Mouse (Mus musculus) frontal cortex, postnatal 36 days (tissue): ENCODE results near the gene Ctnna2.
A peak's percentile ranks its signal among the peaks of the same experiment; 100 is the strongest.

ENCODE experiments used
- DNase-seq, 2 experiments: peaks; one replicate each; pipeline ENCODE4 v3.0.0; 2022; ENCODE audit warnings: low spot score in 2 of 2

Ctnna2 gene

DNA sequence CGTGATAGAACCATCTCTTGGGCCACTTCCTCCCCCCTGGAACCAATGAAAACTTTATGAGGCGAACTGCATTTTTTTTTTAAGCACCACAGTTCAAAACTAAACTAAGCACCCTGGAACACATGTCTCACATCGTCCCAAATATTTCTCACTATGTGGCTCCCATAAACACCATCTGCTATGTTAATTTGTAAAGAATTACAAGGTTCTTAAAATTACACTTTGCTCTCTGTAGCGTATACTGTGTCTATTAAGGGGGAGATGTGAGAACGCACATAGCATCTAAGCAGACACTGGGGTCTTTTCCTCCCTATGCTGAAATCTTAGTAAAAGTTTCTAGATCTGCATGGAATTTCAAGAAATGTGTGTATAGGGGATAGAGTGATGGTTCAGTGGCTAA, 822.5 kb downstream of the Ctnna2 start:
- DNase-seq: no peak

GRCm38 (mm10) chr6:77139306-77139920, 840.1 kb downstream of the Ctnna2 start:
- DNase-seq: peak in 1 of 2 experiments; percentile 20

DNA sequence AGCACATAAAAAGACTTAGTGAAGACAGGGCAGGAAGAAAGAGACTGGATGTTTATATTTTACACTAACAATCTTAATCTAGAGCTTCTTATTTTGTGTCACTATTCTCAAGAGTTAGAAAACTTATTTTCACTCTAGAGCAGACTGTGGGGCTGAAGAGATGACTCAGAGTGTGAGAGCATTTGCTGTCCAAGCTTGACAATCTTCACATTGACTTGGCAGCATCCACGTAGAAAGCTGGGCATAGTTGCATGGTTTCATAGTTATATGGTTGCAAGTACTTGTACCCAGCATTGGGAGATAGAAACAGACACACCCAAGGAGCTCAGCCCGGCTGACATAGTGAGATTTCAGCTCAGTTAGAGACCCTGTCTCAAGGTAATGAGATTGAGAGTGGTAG, 858.6 kb downstream of the Ctnna2 start:
- DNase-seq: peak; percentile 17 to 31

DNA sequence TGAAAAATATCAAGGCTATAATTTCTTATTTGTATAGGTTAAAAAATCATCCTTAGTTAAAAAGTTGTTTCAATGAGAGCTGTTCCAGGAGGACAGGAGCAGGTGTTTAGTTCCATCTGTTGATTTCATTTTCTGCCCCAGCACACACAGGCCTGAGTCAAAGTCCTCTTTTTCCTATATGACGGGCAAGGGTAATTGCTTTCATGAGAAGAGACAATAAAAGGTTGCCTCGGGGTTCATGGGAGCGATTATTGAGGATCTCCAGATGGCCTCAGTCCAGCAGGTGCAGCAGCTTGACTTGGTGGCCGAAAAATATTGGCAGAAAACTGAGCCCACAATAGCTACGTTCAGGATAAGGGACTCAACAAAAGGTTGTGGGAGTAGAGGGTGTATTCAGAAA, 859.0 kb downstream of the Ctnna2 start:
- DNase-seq: no peak

DNA sequence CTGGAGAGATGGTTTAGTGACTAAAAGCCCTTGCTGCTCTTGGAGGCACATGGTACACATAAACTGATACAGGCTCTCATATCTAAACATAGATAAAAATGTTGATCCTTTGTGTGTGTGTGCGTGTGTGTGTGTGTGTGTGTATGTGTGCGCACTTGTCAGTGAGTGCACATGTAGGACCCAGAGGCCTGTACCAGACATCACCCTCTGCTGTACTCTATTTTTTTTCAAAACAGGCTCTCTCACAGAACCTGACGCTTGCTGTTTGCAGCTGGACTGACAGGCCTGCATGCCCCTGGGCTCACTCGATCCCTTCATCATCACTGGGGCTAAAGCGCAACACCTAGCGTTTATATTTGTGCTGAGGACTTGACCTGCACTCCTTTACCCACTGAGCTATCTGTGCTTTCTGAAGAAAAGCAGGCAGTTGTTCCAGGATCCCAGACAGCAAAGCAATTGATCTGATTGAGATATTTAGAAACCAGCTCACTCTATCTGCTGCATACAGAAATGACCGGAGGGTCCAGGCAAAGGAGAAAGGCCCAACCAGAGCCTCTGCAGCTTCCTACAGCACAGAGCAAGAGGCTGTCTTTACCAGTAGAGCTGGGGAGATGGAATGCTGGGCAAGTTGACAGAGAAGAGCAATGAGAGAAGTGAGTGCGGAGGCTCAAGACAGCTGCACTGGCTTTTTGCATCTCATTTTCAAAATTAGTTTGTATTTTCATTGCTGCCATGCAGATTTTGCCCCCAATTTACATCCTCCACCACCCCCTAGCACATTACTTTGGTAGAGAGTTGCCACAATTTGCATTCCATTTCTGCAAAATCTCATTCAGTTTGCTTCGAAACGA, 870.2 kb downstream of the Ctnna2 start:
- peak in 1 of 2 experiments; percentile 53 for DNase-seq

GRCm38 (mm10) chr6:77101047-77101446, 878.5 kb downstream of the Ctnna2 start:
- DNase-seq: peak in 1 of 2 experiments; percentile 14

DNA sequence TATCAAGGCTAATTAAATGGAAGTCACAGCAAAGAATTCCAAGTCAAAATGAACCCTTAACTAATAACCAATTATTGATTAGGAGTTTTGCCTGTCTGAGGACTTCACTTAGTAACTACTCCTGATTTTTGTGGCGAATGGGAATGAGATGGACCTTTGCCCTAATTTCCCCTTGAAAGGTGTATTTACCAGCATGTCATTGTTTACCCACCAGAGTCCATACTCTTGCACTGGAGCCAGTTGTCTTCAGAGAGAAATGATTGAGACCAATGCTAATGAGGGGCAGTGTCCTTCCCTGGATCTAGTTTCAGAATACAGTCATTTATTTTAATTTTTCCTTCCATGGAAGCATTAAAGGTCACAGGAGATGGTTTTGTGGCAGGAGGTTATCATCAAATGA, 881.0 kb downstream of the Ctnna2 start:
- no peak for DNase-seq

DNA sequence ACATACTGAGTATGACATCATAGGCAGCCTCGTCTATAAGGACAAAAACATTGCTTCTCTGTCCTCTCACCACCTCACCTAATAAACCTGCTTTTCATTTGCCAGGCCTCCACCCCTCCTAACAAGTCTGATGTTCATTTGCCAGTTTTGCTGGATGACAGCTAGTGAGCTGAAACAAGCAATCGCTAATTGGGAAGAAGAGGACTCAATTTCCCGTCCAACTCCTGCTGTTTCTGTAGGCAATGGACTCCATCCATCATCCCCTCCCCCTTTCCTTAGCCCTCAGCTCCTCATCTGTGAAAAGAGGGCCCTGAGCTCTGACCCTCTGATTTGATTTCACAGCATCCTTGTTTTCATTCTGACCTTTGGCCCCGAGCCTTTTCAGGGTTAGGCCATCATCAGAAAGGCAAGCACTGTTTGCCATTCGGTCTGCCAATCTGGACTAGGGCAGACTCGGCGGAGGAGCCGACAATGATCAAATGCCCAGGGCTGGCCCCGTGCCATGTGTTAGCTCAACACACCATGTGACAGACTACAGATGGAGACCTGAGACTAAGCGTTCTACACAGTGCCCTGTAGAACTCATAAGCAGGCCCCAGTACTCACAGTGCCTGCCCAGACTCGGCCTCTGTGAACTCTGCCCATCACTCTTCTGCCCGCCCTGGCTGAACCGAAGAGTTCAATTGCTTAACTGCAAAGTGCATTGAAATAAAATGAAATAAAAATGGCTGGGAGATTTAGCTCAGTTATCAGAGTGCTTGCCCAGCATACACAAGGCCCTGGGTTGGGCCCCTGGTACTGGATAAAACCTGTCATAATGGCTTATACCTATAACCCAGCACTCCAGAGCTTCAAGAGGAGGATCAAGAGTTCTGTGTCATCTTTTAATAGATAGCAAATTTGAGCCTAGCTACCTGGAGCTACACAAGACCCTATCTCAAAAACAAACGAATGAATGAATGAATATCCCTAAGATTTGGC, 903.8 kb downstream of the Ctnna2 start:
- DNase-seq: peak; percentile 45 to 55

DNA sequence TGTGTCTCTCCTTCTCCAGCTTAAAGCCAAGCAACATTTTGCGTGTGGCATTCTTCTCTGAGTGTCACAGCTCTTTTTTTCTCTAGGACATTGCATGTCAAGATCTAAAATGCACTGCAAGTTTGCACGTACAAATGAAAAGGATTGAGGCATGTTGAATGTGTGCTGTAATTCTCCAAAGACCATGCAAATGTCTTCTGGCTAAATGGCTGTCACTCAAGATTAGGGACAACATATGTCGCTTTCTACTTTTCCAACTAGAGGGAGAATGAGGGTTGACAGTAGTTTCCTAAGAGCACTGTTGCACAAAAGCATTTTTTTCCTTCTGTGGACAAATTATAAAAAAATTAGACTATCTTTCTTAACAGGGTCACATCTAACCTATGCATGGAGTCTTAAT, 909.9 kb downstream of the Ctnna2 start:
- DNase-seq: no peak

DNA sequence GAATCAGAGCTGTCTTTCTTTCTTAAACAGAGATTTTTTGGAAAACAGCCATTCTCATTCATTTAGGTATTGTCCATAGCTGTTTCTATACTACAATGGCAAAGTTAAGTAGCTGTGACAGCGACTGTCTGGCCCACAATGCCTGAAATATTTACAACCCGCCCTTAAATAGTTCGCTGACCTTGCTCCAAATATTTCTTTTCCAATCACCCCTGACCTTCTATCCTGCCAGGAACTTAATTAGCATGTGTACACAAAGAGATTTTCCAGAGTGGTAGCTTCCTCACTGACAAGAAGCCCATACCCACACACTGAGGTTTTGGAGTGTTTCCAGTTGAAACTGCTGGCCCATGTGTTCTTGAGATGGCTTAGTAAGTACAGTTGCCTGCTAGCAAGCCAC, 928.8 kb downstream of the Ctnna2 start:
- no peak for DNase-seq

DNA sequence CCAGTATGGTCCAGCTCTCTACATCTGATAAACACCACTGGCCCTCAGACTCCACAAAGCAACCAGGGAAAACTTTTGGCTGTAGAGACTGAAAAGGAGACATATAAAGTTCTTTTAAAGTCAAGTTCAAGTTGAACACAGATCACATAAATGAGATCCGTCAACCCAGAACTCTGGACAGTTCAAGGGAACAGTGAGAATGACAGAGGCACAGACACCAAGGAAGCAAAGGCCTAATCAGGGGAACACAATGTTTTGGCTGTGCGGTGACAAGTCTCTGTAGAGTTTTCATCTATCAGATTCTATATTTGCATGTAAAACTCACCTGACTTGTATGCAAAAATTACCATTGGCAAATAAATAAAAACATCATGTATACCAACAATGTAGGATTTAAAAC, 929.3 kb downstream of the Ctnna2 start:
- no peak for DNase-seq

DNA sequence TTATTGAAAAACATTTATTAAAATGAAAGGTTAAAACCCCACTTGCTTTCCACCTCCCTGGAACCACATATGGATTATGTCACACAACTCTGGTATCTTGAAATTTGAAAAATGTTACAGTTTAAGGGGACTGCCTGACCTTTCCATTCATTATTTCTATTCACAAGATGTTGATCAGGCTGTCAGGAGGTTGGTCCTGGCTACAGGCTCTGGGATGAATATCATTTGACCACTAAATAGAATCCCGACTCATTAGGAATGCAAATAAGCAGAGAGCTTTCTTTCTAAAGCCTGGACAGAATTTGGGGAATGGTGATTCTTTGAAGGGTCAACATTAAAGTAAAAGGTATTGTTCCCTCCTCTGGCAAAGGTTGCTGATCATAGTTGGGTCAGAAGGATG, 931.9 kb downstream of the Ctnna2 start:
- DNase-seq: no peak

DNA sequence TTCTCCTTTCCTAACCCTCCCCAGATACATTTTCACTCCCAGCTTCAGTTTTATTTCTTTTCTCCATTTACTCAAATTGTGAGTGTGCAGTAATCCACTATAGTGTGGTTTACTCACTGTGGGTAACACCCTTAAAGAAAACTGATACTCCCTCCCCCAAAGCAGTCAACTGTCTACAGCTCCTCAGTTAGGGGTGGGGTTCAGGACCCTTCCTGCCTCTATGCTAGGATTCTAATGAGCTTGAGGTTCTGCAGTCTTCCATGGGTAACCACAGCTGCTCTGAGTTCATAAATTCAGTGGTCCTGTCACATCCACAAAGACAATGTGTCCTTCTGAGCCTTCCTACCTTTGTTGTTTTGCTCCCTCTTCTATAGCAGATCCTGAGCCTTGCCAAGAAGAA, 954.4 kb downstream of the Ctnna2 start:
- DNase-seq: no peak

- DNase-seq: no peak
These were observed 966.3 kb downstream of the Ctnna2 start for GRCm38 (mm10) chr6:77013194-77013593.

DNA sequence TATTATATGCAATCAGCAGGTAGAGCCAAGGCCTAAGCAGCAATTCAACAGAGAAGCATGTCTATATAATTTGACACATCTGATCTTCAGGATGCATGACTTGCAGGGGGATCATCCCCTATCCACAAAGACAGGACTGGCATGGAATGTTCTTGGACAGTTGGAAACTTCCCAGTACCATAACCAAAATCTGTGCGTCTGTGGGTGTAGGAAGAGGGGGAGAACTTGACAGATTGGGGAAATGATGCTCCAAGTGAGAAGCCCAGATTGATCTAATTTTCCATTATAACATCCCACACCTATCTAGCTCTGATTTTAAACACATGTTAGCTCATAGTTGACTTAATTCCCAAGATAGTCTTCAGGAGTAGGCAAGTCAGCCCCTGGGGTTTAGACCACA, 968.5 kb downstream of the Ctnna2 start:
- DNase-seq: no peak

DNA sequence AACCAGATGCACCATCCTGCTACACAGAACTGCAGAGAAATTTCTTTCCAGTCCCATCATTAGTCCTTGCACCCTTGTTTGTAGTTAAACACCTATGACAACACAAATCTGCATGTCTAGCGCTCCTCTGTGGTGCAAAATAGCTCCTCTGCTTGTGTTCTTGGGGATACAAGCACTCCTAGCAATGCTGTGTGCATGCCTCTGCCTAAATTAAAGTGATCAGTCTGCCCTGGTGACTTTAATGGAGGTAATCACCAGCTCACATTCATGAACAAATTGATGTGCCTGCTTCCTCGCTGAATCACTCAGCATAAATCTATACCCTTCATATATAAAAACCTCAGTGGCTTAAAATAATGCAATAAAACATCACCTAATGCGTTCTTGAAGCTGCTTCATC, 987.4 kb downstream of the Ctnna2 start:
- DNase-seq: no peak

DNA sequence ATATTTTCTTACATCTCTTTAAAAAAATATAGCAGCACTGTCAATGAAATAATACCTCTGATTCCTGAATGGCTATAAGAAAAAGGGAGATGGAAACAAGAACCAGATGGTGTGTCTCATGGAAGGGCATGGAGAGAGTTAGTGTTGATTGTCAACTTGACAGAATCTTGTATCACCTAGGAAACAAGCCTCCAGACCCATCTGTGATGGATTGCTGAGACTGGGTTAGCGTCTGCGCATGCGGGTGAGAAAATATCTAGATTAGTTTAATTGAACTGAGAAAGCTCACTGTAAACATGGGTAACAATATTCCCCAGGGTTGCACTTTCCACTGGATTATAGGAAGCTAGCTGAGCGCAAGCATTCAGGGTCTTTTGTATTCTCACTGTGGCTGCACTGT, 994.7 kb downstream of the Ctnna2 start:
- peak; percentile 30 to 60 for DNase-seq

GRCm38 (mm10) chr6:76981651-76982050, 997.8 kb downstream of the Ctnna2 start:
- no peak for DNase-seq

DNA sequence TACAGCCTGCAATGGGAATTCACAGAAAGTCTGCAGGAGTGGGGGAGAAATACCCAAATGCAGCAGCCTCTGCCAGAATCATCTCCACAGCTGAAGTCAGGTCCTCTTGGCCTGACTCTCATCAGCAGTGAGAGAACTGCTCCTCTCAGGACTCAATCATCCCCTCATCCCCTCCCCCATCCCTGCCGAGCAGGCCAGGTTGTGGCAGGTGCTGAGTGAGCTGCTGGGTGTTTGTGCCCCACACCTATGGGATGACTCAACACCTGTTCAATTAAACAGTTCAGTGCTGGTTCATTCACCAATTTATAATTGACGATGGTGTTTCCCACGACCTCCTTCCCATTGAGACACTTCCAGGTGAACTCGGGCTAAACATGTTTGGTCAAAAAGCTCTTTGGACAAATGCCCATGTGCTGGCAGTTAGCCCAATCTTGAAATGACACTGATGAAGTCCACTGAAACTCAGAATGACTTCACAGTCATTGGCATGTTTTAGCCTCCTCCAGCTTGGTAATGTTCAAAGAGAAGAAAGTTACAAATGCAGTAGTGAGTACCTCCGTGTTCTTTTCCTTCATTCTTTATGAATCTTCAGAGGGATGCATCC, 1000.1 kb downstream of the Ctnna2 start:
- no peak for DNase-seq

DNA sequence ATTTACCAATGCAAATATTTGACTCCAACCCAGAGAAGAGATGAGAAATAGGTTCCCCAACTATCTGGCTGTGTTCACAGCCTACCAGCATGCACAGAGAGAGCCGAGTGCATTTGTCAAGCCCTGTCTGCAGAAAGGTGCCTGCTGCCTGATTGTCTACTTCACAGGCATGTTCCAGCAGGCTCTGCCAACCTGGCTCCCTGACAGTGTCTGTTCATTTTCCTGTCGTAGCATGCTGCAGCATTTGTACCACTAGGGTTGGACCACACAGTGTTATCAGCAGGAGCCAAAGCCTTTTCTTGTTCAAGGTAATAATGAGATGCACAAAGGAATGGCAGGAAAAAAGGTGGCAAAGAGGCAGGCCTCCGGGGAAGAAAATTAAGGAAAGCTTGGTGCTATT, 1001.7 kb downstream of the Ctnna2 start:
- no peak for DNase-seq

- DNase-seq: no peak
These were observed 1005.2 kb downstream of the Ctnna2 start for GRCm38 (mm10) chr6:76974297-76974696.

- peak in 1 of 2 experiments; percentile 59 for DNase-seq
These were observed 1014.5 kb downstream of the Ctnna2 start for GRCm38 (mm10) chr6:76964998-76965432.
